Mouse (Mus musculus): ENCODE data around the gene Taf3.

DNA sequence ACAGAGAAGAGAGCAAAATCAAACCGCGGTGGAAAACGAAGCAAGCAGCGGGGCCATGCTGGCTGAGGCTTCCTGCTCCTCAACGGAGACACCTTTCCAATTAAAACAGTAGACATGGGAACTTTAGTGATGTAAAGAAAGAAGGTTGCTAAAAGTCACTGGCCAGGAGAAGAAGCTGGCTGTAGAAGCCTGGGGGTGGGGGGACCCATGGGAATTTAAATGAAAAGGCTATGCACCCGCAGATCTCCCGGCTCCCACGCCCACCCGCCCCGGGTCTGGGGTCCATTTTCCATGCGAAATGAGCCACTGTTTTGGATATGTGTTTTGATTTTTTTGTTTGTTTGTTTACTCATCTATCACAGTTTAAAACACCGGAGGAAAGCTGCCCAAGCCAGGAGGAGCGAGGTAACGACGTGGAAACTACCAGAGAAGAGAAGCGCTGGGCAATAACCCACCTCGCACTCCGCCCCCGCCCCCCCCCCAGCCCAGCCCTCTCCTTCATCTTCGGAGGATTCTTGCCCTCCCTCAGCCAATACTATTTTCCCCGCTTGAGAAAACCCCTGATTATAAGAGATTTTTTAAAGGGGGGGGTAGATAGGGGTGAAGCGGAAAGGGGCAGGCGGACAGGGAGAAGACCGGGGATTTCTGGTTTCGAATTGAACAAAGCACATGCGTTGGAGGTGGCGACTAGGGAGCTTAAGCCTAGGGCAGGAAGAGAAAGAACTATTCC, 164.4 kb downstream of the Taf3 start:
- TF ChIP-seq MYC (IDR thresholded peaks at IDR 0.05; ENCODE audit: low read depth, low read length) (no peak), GATA1 (IDR thresholded peaks at IDR 0.05; ENCODE audit: low read depth, low read length) (no peak), POLR2A (IDR thresholded peaks at IDR 0.05; ENCODE audit: control insufficient read depth in 1 of 2, insufficient read depth in 1 of 2, low read depth in 1 of 2, low read length in 2 of 2, poor library complexity in 1 of 2) (no peak), ZKSCAN1 (IDR thresholded peaks at IDR 0.05; ENCODE audit: low read depth, low read length) (no peak), MXI1 (IDR thresholded peaks at IDR 0.05; ENCODE audit: low read depth, low read length) (no peak), NRF1 (IDR thresholded peaks at IDR 0.05; ENCODE audit: insufficient read depth, low read depth, low read length, poor library complexity, severe bottlenecking) (no peak), HCFC1 (IDR thresholded peaks at IDR 0.05; ENCODE audit: low read depth, low read length) (no peak), CTCF (IDR thresholded peaks at IDR 0.05 in 2 of 3, conservative IDR thresholded peaks at IDR 0.05 in 1 of 3; ENCODE audit: control insufficient read depth in 1 of 3, insufficient read depth in 1 of 3, low read depth in 2 of 3, low read length in 3 of 3, poor library complexity in 1 of 3, severe bottlenecking in 1 of 3) (no peak), RAD21 (IDR thresholded peaks at IDR 0.05; ENCODE audit: low read depth, low read length) (no peak), TAL1 (IDR thresholded peaks at IDR 0.05; ENCODE audit: low read length) (no peak)

All from MEL (cell line).